Mouse (Mus musculus) testis, adult 2 months (tissue): ENCODE measurements around the gene Ubr4. TPM values are rescaled to one million over a fixed set of nuclear protein-coding genes. Genes with fewer than 3 reads are reported as not detected.

ENCODE experiments used
- H3K27ac ChIP-seq: fragments of 200-500 bp; 2 replicates; pipeline ENCODE4 v1.5.1; 2012; ENCODE audit warnings: low read depth, low read length; ENCODE audit not compliant: control insufficient read depth, insufficient read depth
- H3K27me3 ChIP-seq: fragments of 200-500 bp; 2 replicates; pipeline ENCODE4 v1.6.1; 2012; ENCODE audit warnings: mild to moderate bottlenecking, low read length, moderate library complexity; ENCODE audit not compliant: control insufficient read depth, insufficient read depth
- H3K36me3 ChIP-seq: fragments of 200-500 bp; 2 replicates; pipeline ENCODE4 v1.6.1; 2012; ENCODE audit warnings: mild to moderate bottlenecking, low read length; ENCODE audit not compliant: control insufficient read depth, insufficient read depth
- H3K4me1 ChIP-seq: fragments of 200-500 bp; 2 replicates; pipeline ENCODE4 v1.6.1; 2012; ENCODE audit warnings: low read length; ENCODE audit not compliant: control insufficient read depth, insufficient read depth
- H3K4me3 ChIP-seq: fragments of 200-500 bp; 2 replicates; pipeline ENCODE4 v1.5.1; 2012; ENCODE audit warnings: low read depth, mild to moderate bottlenecking, low read length, moderate library complexity, mixed read lengths; ENCODE audit not compliant: control insufficient read depth
- CTCF ChIP-seq: fragments of 200-500 bp; IDR thresholded peaks from 2 replicates; pipeline ENCODE4 v1.5.1; 2012; ENCODE audit warnings: low read depth, mild to moderate bottlenecking, inconsistent platforms, low read length, moderate library complexity; ENCODE audit not compliant: control insufficient read depth, insufficient read depth, insufficient replicate concordance
- POLR2A ChIP-seq: fragments of 200-500 bp; IDR thresholded peaks from 2 replicates; pipeline ENCODE4 v1.6.1; 2012; ENCODE audit warnings: low read depth, mild to moderate bottlenecking, inconsistent platforms, low read length, moderate library complexity; ENCODE audit not compliant: control insufficient read depth
- polyA plus RNA-seq: library from polyadenylated mRNA; depleted of rRNA; stranded (reverse); fragments of >200 nt; gene quantifications from 2 replicates; pipeline ENCODE4 v1.2.3, GENCODE M21; 2012

The Ubr4 gene
- polyA plus RNA-seq, 1 experiment = 312 TPM

- peak overlapping the region; percentile 76 for H3K4me3 ChIP-seq
- no peaks in the 10 kb centered on the region for H3K36me3 ChIP-seq
- H3K27me3 ChIP-seq = no peaks in the 10 kb centered on the region
- TF ChIP-seq POLR2A = 0 out of 2 replicates have a peak, but pooled peaks have one; percentile 35
- TF ChIP-seq CTCF = peak; percentile 91; the same call in 1 of the 2 replicates
- H3K27ac ChIP-seq = peak overlapping the region; percentile 63; the same call in 1 of the 2 replicates
- H3K4me1 ChIP-seq = peaks cover 8% of the 10 kb centered on the region
Measured at GRCm38 (mm10) chr4:139336822-139337483, 15.5 kb upstream of the Ubr4 start.

GRCm38 (mm10) chr4:139338145-139338544 is 14.3 kb upstream of the Ubr4 start:
- no peak overlapping the region for H3K27ac ChIP-seq
- no peaks in the 10 kb centered on the region for H3K27me3 ChIP-seq
- H3K36me3 ChIP-seq = no peaks in the 10 kb centered on the region
- H3K4me3 ChIP-seq = peak overlapping the region; percentile 77
- H3K4me1 ChIP-seq = peaks cover 8% of the 10 kb centered on the region
- TF ChIP-seq POLR2A (no peak), CTCF (no peak)

- TF ChIP-seq CTCF = no peak
- no peak for TF ChIP-seq POLR2A
- no peaks in the 10 kb centered on the region for H3K27me3 ChIP-seq
- peaks cover 8% of the 10 kb centered on the region for H3K4me1 ChIP-seq
- H3K4me3 ChIP-seq = no peak overlapping the region
- H3K36me3 ChIP-seq = no peaks in the 10 kb centered on the region
- no peak overlapping the region for H3K27ac ChIP-seq
Measured at GRCm38 (mm10) chr4:139340835-139341234, 11.6 kb upstream of the Ubr4 start.

DNA sequence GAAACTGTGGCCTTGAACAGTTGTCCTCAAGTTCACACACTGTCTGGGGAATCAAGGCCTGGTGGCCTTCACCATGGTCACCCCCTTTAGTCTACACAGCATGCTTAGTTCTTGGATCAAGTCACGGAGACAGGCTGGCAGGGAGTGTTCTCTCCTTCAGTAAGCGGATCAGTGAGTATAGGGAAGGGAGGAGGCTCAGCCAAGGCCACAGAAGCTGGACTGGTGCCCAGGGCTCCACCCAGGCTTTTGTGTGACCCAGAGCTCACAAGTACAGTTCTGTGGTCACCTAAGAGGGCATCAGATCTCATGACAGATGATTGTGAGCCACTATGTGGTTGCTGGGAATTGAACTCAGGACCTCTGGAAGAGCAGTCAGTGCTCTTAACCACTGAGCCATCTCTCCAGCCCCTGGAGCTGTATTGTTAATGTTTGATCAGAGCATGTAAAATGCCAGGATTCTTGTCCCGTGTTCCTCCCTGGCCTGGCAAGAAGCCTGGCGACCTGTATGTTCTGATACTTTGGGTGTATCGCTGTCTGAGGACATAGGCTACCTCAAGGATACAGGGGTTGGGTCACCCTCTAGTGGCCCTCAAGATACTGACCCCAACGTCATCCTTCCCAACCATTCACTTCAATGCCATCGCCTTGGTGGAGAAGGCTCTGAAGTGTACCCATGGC is 10.7 kb upstream of the Ubr4 start:
- TF ChIP-seq CTCF (no peak), POLR2A (no peak)
- Histone ChIP-seq H3K36me3 (no peaks in the 10 kb centered on the region), H3K4me1 (peaks cover 10% of the 10 kb centered on the region), H3K4me3 (no peak overlapping the region), H3K27ac (peak overlapping the region; percentile 16; the same call in 1 of the 2 replicates), H3K27me3 (no peaks in the 10 kb centered on the region)

- no peaks in the 10 kb centered on the region for H3K27me3 ChIP-seq
- no peak overlapping the region for H3K27ac ChIP-seq
- H3K4me3 ChIP-seq = no peak overlapping the region
- H3K4me1 ChIP-seq = 0 out of 2 replicates have a peak, but pooled peaks cover 3% of the 10 kb centered on the region
- TF ChIP-seq CTCF (no peak), POLR2A (no peak)
- no peaks in the 10 kb centered on the region for H3K36me3 ChIP-seq
Measured at GRCm38 (mm10) chr4:139343718-139344117, 8.7 kb upstream of the Ubr4 start.

DNA sequence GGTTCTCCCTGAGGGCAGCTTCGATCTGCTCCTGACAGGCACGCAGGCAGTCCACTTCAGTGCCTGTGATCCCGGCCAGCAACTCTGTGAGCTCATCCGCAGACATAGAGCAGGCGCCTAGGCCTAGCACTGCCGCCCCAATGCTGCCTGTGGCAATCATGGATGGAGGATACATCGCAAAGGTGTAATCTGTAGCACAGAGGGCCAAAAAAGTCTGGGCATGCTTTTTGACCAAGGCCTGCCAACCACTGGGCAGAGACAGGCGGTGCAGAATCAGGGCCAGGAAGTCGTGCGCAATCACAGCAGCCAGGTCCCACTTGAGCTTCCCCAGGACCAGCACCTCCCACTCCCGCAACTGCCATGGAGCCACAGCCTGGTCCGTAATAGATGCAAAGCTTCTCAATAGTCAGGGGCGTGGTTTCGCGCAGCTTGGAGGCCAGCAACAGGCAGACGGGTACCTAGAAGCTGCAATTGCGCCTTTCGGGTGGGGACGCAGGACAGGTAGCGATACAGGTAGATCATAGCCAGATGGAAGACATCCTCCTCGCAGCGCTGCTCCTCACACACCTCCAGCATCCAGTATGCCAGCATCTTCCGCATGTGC is 6.9 kb upstream of the Ubr4 start:
- Histone ChIP-seq H3K36me3 (no peaks in the 10 kb centered on the region; the same call in 1 of the 2 replicates), H3K27me3 (no peaks in the 10 kb centered on the region), H3K4me1 (0 out of 2 replicates have a peak, but pooled peaks cover 3% of the 10 kb centered on the region), H3K4me3 (peak overlapping the region; percentile 18), H3K27ac (no peak overlapping the region)
- TF ChIP-seq POLR2A (no peak), CTCF (no peak)

GRCm38 (mm10) chr4:139352832-139353231 is 423 bp downstream of the Ubr4 start:
- peak overlapping the region; percentile 100 for H3K4me3 ChIP-seq
- H3K36me3 ChIP-seq = peaks cover 2% of the 10 kb centered on the region
- peaks cover 10% of the 10 kb centered on the region for H3K4me1 ChIP-seq
- H3K27ac ChIP-seq = peak overlapping the region; percentile 100
- H3K27me3 ChIP-seq = no peaks in the 10 kb centered on the region
- TF ChIP-seq CTCF (no peak), POLR2A (no peak)
